Comparison of ENCODE assay signal across 28 mouse cellular contexts in the genomic region with DNA sequence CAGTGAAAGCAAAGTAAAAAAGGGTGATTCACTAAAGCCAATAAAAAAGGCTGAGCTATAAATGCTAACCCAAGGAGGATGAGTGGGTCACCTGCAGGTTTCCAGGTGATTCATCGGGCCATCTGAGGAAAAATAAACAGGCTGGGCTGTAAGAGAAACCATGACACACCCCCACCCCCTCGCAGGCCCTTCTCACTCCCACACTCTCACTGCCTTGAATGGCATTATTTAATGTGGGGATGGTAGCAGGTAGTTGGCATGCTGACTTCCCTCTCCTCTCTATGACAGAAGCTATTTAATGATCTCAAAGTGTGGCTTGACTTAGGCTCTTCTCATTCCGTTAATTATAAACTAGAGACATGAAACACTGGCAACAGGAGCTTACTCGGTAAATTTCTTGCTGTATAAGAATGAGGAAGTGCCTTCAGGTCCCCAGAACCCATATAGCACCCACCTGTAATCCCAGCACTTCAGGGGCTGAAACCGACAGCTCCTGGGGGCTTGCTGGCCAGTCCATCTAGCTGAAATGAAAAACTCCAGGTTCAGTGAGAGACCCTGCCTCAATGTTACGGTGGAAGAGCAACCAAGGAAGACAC. TPM values are rescaled to one million over a fixed set of nuclear protein-coding genes. Genes with fewer than 3 reads are reported as not detected.
A peak's percentile ranks its signal among the peaks of the same experiment; 100 is the strongest.
DNase-seq lines count a peak whose midpoint lies in the region; ATAC-seq lines count a peak whose summit lies in the region.
"Had no signal": no experiment of that assay in that cellular context is flagged by ENCODE, and none has a peak within 500 bp of the region (broad histone marks: within the 10 kb centered on the region; RNA-seq: fewer than 3 reads in every experiment).

No protein-coding gene starts in this region.

- DNase-seq in kidney, adult 9 months, result peak; percentile 19
- DNase-seq in kidney, postnatal 25 days, result no peak
- peak; percentile 59 for DNase-seq in urinary bladder, postnatal 14 days (ENCODE audit: low spot score)
- no peak for DNase-seq in urinary bladder, adult 2 months (ENCODE audit: low spot score)
- peak; percentile 55 for DNase-seq in intestine, embryonic 14.5 days (ENCODE audit: low spot score)
- peak; percentile 23 to 44 for DNase-seq in urinary bladder, postnatal 36 days (ENCODE audit: low spot score in 2 of 2)
- no peak for DNase-seq in adrenal gland, adult 2 months
- DNase-seq: adrenal gland, postnatal 25 days; B cell, adult 2 months; cerebellum, adult 9-10 months; gastrocnemius, adult 2 months; liver, embryonic 13.5 days; lung, embryonic 14.5 days; right cerebral cortex, adult 18-20 months; right cerebral cortex, postnatal 4 days; thymus, adult 18-20 months; thymus, postnatal 4 days had no signal

- H3K4me1 ChIP-seq in intestine, embryonic 14.5 days (replicated peaks; ENCODE audit: control insufficient read depth, insufficient read depth, low read length), result no peaks in the 10 kb centered on the region
- H3K4me1 ChIP-seq: embryonic facial prominence, embryonic 13.5 days; forebrain, embryonic 12.5 days; hindbrain, embryonic 12.5 days; liver, embryonic 13.5 days; midbrain, embryonic 12.5 days; neural tube, embryonic 15.5 days; stomach, embryonic 15.5 days had no signal

- peak; percentile 85 for ATAC-seq in intestine, embryonic 14.5 days (replicated peaks; ENCODE audit: low FRiP score, low TSS enrichment, low read depth)
- ATAC-seq: activated CD4-positive, CD25-positive, alpha-beta regulatory T cell, adult 4 months; inflammation-experienced regulatory T-cells, adult 6 months had no signal

- H3K27me3 ChIP-seq in intestine, embryonic 14.5 days (replicated peaks; ENCODE audit: control insufficient read depth, insufficient read depth, low read length), result no peaks in the 10 kb centered on the region
- H3K27me3 ChIP-seq: embryonic facial prominence, embryonic 13.5 days; forebrain, embryonic 12.5 days; hindbrain, embryonic 12.5 days; liver, embryonic 13.5 days; midbrain, embryonic 12.5 days; neural tube, embryonic 15.5 days; stomach, embryonic 15.5 days had no signal

- 70% methylated on average over 6 of the region's 6 CpGs for WGBS in intestine, embryonic 14.5 days

- no peak overlapping the region for H3K27ac ChIP-seq in intestine, embryonic 14.5 days (ENCODE audit: low read depth)
- H3K27ac ChIP-seq: embryonic facial prominence, embryonic 13.5 days; forebrain, embryonic 12.5 days; gastrocnemius, adult 2 months; hindbrain, embryonic 12.5 days; liver, embryonic 13.5 days; midbrain, embryonic 12.5 days; neural tube, embryonic 15.5 days; stomach, embryonic 15.5 days had no signal

- H3K4me3 ChIP-seq in intestine, embryonic 14.5 days (ENCODE audit: low read depth, low read length), result no peak overlapping the region
- H3K4me3 ChIP-seq: embryonic facial prominence, embryonic 13.5 days; erythroblast, embryonic 14.5 days; forebrain, embryonic 12.5 days; gastrocnemius, adult 2 months; hindbrain, embryonic 12.5 days; liver, embryonic 13.5 days; midbrain, embryonic 12.5 days; neural tube, embryonic 15.5 days; stomach, embryonic 15.5 days had no signal

- no peak overlapping the region for H3K4me2 ChIP-seq in intestine, embryonic 14.5 days (ENCODE audit: low read length)
- H3K4me2 ChIP-seq: embryonic facial prominence, embryonic 13.5 days; forebrain, embryonic 12.5 days; hindbrain, embryonic 12.5 days; liver, embryonic 13.5 days; lung, embryonic 14.5 days; midbrain, embryonic 12.5 days; neural tube, embryonic 15.5 days; stomach, embryonic 15.5 days had no signal

- H3K9ac ChIP-seq in intestine, embryonic 14.5 days (ENCODE audit: low read length), result no peak overlapping the region
- H3K9ac ChIP-seq: embryonic facial prominence, embryonic 13.5 days; forebrain, embryonic 12.5 days; hindbrain, embryonic 12.5 days; liver, embryonic 13.5 days; lung, embryonic 14.5 days; midbrain, embryonic 12.5 days; neural tube, embryonic 15.5 days; stomach, embryonic 15.5 days had no signal

- no peaks in the 10 kb centered on the region for H3K36me3 ChIP-seq in intestine, embryonic 14.5 days (ENCODE audit: control insufficient read depth, insufficient read depth, low read length)
- H3K36me3 ChIP-seq: embryonic facial prominence, embryonic 13.5 days; forebrain, embryonic 12.5 days; hindbrain, embryonic 12.5 days; liver, embryonic 13.5 days; midbrain, embryonic 12.5 days; neural tube, embryonic 15.5 days; stomach, embryonic 15.5 days had no signal

- H3K9me3 ChIP-seq in intestine, embryonic 14.5 days (ENCODE audit: control insufficient read depth, low read length), result no peaks in the 10 kb centered on the region
- H3K9me3 ChIP-seq: embryonic facial prominence, embryonic 13.5 days; forebrain, embryonic 12.5 days; hindbrain, embryonic 12.5 days; liver, embryonic 13.5 days; midbrain, embryonic 12.5 days; neural tube, embryonic 15.5 days; stomach, embryonic 15.5 days had no signal

RNA-seq across cellular contexts. Expression of a gene that starts 38.2 kb away (rescaled TPM):
- 0.72 and 0.84 TPM in 2 replicates for polyA plus RNA-seq in urinary bladder, adult 2 months (2012; rRNA removed)
- polyA plus RNA-seq in intestine, embryonic 14.5 days (2014; fragmentation: Nextera tagmentation; extraction: Ambion mirVana), result 2.4 and 2.7 TPM in 2 replicates
- 10 to 100 TPM; 22.3 TPM for total RNA-seq in adrenal gland, adult 2 months (2021)
- polyA plus RNA-seq in adrenal gland, adult 2 months (2012; rRNA removed), result 2.1 and 2.7 TPM in 2 replicates
- total RNA-seq: common myeloid progenitor, adult 5-6 weeks; megakaryocyte, adult 5-6 weeks had no signal
- polyA plus RNA-seq: activated CD4-positive, CD25-positive, alpha-beta regulatory T cell, adult 4 months; erythroblast, embryonic 14.5 days; inflammation-experienced regulatory T-cells, adult 6 months had no signal

Comparison
In these comparisons a context has a peak if more than half of its experiments do, and no peak if none do; other contexts are left out.
1. DNase-seq: peak in kidney, adult 9 months (single experiment), urinary bladder, postnatal 14 days (single experiment), intestine, embryonic 14.5 days (single experiment) and urinary bladder, postnatal 36 days (2 of 2); none in kidney, postnatal 25 days (0 of 2), urinary bladder, adult 2 months (single experiment) and adrenal gland, adult 2 months (single experiment).